Mouse (Mus musculus) brain, embryonic 14.5 days (tissue): ENCODE results near the gene Idh3b. TPM values are rescaled to one million over a fixed set of nuclear protein-coding genes. Genes with fewer than 3 reads are reported as not detected.

Experiments
- DNase-seq: peaks from one replicate; pipeline ENCODE4 v3.0.0-alpha.2; 2011; ENCODE audit warnings: low read depth
- CTCF ChIP-seq: fragments of 200-500 bp; IDR thresholded peaks from 2 replicates; pipeline ENCODE4 v1.5.1; 2012; ENCODE audit warnings: inconsistent platforms, mild to moderate bottlenecking, moderate library complexity, borderline replicate concordance; ENCODE audit not compliant: insufficient read depth, insufficient read length; ENCODE audit errors: extremely low read depth
- POLR2A ChIP-seq: fragments of 200-500 bp; IDR thresholded peaks from 2 replicates; pipeline ENCODE4 v1.6.1; 2012; ENCODE audit warnings: mild to moderate bottlenecking, inconsistent platforms, borderline replicate concordance; ENCODE audit not compliant: poor library complexity, insufficient read depth, insufficient read length, severe bottlenecking; ENCODE audit errors: extremely low read depth
- polyA plus RNA-seq: library from polyadenylated mRNA; depleted of rRNA; stranded (reverse); fragments of >200 nt; gene quantifications from 2 replicates; pipeline ENCODE4 v1.2.3, GENCODE M21; 2012

The Idh3b gene
- polyA plus RNA-seq, 1 experiment: 162 TPM

DNA sequence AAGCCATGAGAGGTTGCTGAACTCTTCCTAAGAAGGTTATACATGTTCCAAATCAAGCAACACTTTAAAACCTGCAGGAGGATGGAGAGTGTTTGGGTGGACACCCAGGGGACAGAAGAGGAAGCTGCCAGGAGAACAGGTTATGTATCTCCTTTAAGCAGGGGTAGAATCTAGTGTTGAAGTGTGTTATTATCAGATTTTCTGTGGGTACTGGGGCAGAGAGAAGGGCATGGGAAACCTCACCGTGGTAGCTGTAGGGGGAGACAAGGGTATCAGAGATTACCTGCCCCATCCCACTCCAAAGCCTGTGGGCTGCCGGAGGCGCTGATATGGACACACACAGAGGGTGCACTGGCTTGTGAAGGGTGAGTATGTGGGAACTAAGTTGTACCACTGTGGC, 8.7 kb upstream of the Idh3b start:
- TF ChIP-seq CTCF (no peak), POLR2A (no peak)
- DNase-seq: no peak

DNA sequence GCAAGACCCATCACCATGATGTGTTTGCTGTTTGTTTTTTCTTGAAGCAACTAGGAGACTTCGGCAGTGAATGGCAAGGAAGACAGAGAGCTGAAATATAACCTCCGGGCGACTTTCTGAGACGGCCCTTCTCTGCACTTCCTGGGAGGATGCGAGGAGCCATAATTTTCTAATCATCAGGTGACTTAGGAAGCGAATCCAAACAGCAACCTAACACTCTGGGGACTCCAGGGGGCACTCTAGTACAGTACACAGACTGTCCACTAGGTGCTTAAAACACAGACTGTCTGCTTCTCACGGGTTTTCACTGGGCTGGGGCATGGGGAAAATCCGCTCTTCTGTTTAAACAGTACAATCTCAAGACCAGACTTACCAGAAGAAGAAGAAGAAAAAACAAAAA, 7.1 kb upstream of the Idh3b start:
- peak; percentile 86; the same call in 1 of the 2 replicates for TF ChIP-seq CTCF
- no peak for TF ChIP-seq POLR2A
- DNase-seq: peak; percentile 89

DNA sequence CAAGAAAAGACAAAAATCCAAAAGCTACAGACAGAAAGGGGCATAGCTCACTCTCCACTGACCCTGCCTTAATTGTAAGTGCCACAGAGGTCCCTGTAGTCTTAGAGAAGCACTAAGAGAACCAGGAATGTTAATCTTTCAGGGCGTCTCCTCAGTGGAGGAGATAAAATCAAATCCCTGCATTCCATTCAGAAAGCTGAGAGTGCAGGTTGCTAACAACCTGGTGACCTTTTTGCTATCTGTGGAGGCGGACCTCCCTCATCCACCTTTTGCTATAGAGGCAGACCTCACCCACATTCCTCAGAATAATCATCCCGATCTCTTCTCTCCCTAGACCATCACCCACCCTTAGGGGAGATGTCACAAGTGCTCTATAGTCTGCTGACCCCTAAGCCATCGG, 4.7 kb upstream of the Idh3b start:
- TF ChIP-seq CTCF (no peak), POLR2A (no peak)
- DNase-seq: no peak

DNA sequence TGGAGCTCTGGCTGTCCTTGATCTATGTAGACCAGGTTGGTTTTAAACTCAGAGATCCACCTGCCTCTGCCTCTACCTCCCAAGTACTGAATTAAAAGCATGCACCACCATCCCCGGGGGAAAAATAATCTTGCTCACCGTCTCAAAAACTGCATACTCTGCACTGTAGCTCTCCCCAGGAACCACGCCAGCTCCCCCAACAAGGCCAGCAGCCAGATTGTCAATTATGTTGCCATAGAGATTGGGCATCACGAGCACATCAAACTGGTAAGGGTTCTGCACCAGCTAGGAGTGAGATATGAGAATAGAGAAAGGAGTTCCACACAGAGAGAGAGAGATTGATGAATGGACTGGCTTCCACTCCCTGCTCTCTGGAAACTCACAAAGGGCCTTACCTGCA, 3.5 kb downstream of the Idh3b start:
- peak; percentile 29 for DNase-seq
- TF ChIP-seq CTCF: no peak
- no peak for TF ChIP-seq POLR2A

DNA sequence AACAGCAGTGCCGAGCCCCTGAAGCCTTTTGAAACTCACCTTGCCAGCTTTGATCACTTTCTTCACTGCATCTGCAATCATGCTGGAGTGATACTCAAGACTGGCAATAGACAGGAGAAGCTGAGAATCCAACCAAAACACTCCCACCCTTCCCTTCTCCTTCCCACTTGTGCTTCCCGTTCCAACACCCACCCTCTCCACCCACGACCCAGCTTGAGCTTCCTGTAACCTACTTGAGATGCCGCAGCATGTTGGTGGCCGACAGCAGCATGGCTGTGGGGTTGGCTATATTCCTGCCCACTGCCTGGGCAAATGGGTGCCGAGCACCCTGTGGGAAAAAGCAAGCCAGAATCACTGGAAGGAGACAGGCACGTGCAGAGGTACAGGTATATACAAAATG, 4.1 kb downstream of the Idh3b start:
- TF ChIP-seq POLR2A: no peak
- no peak for TF ChIP-seq CTCF

DNA sequence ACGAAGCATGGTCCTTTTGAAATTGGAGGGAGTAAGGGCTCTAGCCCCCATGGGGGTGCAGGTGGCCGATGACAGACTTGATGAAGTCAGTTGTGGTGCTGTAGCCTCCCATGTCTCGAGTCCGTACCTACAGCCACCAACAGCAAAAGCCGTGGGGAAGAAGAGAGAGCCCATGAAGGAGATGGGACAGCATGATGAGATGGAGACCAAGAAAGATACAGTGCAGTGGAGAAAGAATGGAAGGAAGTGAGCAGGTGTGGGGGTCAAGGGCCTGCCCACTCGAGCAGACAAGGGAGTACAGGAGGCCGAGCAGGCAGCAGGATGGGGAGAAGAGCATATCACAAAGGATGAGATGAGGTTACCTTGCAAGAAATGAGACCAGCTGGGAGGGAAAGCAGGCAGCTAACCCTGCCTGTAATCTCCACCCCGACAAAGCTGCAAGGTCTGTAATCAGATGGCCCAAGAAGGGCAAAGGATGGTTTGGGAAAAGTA, 4.7 kb downstream of the Idh3b start:
- no peak for TF ChIP-seq CTCF
- no peak for TF ChIP-seq POLR2A
- no peak for DNase-seq

More for the DNA sequence above, 4.1 kb downstream of the Idh3b start:
- no peak for DNase-seq

DNA sequence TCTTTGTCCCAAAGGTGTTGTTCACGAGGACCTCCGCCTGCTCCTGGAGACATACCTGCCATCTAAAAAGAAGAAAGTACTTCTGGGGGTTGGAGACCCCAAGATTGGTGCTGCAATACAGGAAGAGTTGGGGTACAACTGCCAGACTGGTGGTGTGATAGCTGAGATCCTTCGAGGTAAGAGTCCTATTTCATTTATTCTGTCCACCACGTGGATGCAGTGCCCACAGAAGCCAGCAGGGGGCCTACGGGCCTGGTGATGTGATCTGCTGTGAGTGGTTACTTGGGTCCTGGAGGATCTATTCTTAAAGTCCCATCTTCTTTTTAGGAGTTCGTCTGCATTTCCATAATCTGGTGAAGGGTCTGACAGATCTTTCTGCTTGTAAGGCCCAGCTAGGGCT, 8.7 kb downstream of the Idh3b start:
- TF ChIP-seq CTCF: peak; percentile 74
- no peak for TF ChIP-seq POLR2A
- DNase-seq: peak; percentile 64

DNA sequence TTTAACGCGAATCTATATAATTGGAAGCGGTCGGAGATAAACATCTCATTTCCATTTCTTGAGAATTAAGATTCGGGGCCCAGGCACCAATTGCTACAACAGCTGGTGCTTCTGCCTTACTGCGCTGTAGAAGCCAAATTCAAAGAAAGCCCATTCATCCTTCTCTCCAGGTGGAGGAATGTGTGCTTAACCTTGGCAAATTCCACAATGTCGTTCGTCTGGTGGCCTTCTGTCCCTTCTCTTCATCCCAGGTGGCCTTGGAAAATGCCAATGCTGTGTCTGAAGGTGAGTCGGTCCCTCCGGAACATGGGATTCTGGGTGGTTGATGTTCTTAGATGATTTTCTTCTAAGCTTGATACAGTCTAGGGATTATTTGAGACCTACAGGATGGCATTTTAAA, 9.5 kb downstream of the Idh3b start:
- TF ChIP-seq CTCF (no peak), POLR2A (no peak)
- no peak for DNase-seq

DNA sequence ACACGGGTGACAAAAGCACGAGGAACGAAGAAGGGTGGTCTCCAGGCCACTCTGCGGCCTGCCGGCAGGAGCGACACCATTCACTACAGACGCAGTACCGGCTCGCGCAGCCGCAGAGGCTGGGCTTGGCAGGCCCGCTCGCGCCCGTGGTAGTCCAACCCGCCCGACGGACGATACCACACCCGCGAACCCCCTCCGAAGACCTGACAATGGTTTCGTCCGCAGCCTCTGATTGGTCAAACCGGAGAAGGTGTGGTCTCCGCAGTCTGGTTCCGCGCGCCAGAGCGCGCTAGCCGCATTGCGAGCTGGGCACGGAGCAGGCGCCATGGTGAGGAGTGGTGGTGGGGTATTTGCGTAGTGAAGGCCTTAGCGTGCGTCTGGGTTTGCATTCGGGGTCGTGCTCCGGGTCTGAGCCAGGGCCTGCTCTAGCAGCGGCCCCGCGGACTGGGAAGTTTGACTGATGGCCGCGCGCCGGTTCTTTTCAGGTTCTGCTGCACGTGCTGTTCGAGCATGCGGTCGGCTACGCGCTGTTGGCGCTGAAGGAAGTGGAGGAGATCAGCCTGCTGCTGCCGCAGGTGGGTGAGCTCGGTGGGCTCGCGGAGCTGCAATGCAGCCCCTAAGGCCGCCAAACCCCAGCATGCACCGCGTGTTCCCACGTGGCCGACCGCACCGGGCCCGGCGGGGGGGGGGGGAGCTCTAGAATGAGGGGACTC, 10.0 kb downstream of the Idh3b start, which contains the start of gene Nop56:
Nop56 (plus strand) TSS at position 282 of the 713 bp plus-strand sequence.
- peak; percentile 6; the same call in 1 of the 2 replicates for TF ChIP-seq CTCF
- TF ChIP-seq POLR2A: peak; percentile 87
- DNase-seq: peak; percentile 99

DNA sequence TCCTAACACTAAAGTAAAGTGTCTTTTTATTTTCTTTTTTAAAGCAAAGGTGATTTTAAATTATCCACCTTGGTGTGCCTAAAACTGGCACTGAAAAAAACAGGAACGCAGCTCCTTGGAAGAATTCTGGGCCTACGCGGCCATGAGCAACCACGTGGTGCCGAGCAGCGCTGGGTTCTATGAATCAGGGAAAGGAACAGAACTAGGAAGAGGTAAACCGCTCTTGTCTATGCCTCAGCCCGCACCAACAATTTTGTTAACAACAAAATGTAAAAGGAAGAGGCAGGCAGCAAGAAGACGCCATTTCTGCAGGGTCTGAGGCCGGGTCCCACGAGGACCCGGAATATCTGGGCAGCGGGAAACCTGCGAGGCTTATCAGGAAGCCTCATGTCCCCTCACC, 10.6 kb downstream of the Idh3b start:
- no peak for TF ChIP-seq CTCF
- DNase-seq: no peak

DNA sequence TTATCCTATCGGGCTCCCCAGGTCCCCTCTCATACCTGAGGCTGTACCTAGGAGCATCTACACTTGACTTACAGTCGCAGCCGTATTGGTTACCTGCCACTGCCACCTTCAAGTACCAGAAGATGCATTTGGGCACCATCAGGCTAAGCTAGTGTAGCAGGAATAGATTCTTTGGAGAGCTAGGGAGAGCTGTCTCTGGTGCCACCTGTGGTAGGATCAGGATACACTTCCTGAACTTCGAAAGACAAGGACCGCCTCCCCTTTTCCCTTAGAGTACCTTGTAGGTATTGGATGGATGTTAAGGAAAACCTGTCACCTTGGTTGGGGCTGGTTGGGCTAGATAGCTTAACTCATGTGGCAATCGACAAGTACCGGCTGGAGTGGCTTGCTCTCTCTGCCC, 16.3 kb downstream of the Idh3b start:
- no peak for TF ChIP-seq CTCF
- TF ChIP-seq POLR2A: no peak
- DNase-seq: no peak

DNA sequence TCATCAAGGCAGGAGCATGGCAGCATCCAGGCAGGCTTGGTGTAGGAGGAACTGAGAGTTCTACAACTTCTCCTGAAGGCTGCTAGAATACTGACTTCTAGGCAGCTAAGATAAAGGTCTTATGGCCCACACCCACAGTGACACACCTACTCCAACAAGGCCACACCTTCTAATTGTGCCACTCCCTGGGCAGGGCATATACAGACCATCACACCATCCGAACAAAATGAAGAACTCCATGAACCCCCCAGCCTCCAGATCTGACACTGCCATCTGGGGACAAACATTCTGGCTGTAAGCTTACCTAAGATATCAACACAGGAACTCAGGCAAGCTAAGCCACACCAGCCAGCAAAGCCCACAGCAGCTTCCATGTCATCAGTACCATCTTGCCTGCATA, 18.8 kb downstream of the Idh3b start:
- DNase-seq: no peak
- no peak for TF ChIP-seq CTCF
- no peak for TF ChIP-seq POLR2A

DNA sequence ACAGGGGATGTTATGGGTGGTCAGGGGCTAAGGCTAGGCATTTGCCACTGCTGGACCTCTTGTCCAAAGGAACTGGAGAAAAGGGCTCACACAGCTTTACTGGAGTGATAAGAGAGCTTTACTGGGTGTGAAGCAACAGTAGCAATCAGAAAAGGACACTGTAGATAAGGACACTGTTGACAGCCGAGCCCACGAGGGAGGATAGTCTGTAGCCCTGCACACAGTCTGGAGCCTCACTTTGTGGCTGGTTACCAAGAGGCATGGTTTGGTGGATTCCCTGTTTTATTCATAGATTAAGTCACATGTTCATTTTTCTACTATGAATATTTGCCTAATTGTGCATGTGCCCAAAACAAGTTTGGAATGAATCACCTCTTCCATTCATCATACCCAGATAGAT, 21.9 kb downstream of the Idh3b start:
- no peak for DNase-seq
- TF ChIP-seq CTCF (no peak), POLR2A (no peak)

DNA sequence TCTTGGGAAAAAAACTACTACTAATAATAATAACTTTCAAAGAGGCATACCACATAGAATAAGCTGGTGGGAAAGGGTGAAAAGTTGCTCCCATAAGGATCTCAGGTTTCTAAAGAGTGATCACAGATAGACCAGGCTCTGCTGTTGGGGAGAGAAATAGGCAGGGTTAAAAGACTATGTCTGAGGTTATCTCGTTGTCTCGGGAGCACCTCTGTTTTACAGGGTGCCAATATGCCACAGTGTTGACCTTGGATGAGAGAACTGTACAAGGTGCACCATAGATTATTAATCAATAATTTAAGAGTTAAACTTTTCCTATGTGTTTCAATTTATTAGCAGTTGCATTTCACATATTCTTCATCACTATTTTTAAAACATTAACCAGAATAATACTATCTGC, 22.4 kb downstream of the Idh3b start:
- DNase-seq: no peak
- no peak for TF ChIP-seq POLR2A
- no peak for TF ChIP-seq CTCF
